Mouse (Mus musculus) spleen, postnatal 36 days (tissue): ENCODE data around the gene Ssmem1.

ENCODE experiments used
- DNase-seq, 2 experiments: peaks; one replicate each; pipeline ENCODE4 v3.0.0; 2022; ENCODE audit warnings: low spot score in 2 of 2, mixed read lengths in 1 of 2

The Ssmem1 gene

GRCm38 (mm10) chr6:30553381-30554010 lies 43.8 kb downstream of the Ssmem1 start:
- DNase-seq = no peak

DNA sequence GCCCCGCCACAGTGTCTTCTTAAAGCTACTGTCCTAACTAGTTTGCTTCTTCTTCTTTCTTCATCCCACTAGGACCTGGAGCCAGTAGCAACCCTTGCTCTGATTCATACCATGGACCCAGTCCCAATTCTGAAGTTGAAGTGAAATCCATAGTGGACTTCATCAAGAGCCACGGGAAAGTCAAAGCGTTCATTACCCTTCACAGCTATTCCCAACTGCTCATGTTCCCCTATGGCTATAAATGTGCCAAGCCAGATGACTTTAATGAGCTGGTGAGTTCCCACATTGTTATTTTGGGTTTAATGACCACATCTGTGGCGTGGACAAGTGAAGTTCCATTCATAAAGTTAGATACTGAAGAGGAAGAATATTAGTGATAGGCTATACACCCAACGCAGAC lies 44.4 kb downstream of the Ssmem1 start:
- no peak for DNase-seq

DNA sequence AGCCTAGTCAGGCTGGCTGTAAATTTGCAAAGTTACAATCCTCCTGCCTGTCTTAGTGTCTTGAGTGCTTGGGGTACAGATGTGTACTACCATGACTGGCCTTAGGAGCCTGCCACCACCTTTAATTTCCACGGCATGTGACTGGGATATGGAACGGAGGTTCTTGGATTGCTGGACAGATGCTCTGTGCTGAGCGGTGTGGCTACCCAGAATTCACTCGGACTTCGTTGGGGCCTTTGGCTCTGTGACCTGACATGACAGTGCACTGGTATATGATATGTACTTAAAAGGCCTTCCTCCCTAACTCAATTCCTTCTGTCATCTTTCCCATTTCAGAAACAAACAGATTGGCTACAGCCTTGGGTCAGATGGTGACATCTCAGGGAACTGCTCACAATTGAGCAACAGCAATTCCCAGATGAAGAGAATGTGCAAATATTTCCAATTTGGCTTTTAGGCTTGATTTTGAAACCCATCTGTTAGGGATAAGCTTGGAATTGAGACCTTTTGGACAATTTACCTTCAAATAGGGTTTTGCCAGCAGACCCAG lies 45.0 kb downstream of the Ssmem1 start:
- no peak for DNase-seq

DNA sequence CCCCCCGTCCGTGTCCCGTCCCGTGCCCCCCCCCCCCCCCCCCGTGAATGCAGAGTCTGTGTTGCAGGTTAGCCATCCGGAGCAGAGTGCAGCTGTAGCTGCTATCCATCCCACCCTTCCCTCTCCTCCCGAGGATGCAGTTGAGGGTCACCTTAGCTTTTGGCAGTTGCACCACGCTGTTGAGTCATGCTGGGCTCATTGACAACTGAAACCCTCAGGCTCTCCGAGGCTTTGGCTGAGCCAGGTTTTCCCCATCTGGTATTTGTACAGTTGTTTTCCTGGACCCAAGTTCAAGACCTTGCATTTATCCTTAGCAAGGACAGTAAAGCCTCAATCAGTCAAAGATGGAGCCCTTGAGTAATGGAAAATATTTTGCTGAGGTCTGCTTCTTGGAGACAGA lies 46.4 kb downstream of the Ssmem1 start:
- no peak for DNase-seq

- no peak for DNase-seq
These were observed 50.1 kb downstream of the Ssmem1 start for GRCm38 (mm10) chr6:30559726-30560125.

DNA sequence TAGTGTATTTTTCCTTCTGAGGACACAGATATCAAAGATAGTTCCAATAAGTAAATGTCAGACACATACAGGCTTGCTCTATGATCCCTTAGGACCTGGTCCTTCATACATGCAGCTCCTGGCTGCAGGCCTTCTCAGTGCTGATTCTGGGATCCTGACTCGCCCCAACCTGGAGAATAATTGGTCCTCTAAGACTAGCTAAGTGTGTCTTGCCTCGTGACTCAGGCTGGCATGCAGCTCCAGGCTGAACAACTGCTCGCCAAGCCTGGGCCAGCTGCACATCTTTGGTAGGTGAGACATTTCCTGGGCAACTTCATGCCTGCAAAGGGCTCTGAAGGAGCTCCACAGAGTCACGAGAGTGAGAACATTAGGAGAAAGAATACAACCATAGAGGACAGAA lies 52.5 kb downstream of the Ssmem1 start:
- DNase-seq = no peak

- no peak for DNase-seq
These were observed 53.9 kb downstream of the Ssmem1 start for GRCm38 (mm10) chr6:30563575-30563974.

DNA sequence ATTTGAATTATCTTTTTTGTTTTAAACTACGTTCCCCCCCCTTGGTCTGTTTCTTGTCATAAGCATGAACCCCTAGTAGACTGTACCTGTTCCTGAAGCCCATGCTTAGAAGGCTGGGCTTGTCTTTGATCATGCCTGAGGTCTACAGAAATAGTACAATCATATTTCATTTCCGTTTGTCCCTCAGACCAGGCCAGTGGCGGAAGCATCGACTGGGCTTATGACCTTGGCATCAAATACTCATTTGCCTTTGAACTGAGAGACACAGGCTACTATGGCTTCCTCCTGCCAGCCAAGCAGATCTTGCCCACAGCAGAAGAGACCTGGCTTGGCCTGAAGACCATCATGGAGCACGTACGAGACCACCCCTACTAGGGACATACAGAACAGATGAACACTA lies 54.4 kb downstream of the Ssmem1 start:
- DNase-seq = no peak

GRCm38 (mm10) chr6:30568069-30568468 lies 58.4 kb downstream of the Ssmem1 start, which contains the start of gene Cpa4:
Gene Cpa4, plus strand, starts transcription at chr6:30568369.
- DNase-seq = no peak

DNA sequence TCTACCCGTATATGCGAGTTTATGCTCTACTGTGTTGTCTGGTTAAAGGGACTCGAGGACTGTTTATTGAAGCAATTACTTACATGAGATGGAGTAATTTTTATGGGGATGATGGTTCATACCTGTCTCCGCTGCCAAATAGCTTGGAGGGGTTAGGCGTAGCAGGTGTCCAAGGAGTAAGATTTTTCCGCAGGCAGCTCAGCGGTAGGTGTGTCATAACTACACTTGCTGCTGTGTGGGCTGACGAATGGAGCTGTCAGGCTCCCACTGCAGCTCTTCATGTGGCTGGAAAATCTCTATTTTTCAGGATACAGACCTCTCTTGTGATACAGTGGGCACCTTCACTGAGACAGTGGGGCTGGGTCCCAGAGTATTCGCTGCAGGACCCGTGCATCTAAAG lies 59.7 kb downstream of the Ssmem1 start:
- DNase-seq = no peak
